Mouse (Mus musculus): ENCODE results near the gene Myom3. TPM values are rescaled to one million over a fixed set of nuclear protein-coding genes. Genes with fewer than 3 reads are reported as not detected.

Myom3 gene
- polyA plus RNA-seq, 1 experiment from 2014 or later: not detected

DNA sequence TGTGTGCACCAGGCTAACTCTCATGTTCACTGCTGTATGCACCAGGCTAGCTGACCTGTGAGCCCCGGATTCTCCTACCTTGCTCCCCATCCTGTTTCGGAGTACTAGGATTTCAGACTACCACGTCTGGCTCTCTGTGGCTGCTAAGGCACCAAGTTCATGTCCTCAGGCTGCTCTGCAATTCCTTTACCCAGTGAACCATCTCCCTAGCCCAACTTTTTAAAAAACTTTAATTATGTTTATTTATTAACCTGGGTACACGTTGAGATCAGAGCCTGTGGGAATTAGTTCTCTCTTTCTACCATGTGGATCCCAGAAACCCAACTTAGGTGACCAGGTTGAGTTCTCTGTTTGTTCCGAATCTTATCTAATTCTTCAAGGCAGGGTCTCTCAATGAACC is 27.1 kb downstream of the Myom3 start:
- Histone ChIP-seq H3K27me3 (ENCODE audit: insufficient read depth, poor library complexity, severe bottlenecking) (no peaks in the 10 kb centered on the region), H3K4me1 (replicated peaks) (peaks cover 9% of the 10 kb centered on the region; the same call in 1 of the 2 replicates), H3K4me3 (no peak overlapping the region), H3K36me3 (no peaks in the 10 kb centered on the region), H3K9me3 (no peaks in the 10 kb centered on the region), H3K27ac (no peak overlapping the region)
- DNase-seq (ENCODE audit: low spot score): no peak
- 85% methylated on average over 5 of the region's 5 CpGs for WGBS

DNA sequence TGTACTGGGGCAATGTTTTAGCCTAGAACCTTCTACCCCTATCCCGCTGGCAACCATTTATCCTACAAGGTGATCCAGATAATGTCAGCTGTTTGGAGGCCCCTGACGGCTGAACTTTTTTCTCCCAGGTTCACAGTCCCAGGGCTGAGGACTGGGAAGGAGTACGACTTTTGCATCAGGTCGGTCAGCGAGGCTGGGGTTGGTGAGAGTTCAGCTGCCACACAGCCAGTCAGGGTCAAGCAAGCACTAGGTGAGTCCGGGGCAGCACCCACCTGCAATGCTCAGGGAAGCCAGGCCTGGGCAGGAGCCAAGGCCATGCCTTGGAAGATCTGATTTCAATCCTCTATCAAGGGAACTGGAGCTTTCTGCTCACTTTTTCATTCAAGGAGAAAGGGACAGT is 27.8 kb downstream of the Myom3 start:
- WGBS: 80% methylated on average over 6 of the region's 6 CpGs
- Histone ChIP-seq H3K27me3 (ENCODE audit: insufficient read depth, poor library complexity, severe bottlenecking) (no peaks in the 10 kb centered on the region), H3K36me3 (no peaks in the 10 kb centered on the region), H3K4me3 (no peak overlapping the region), H3K4me1 (replicated peaks) (peaks cover 9% of the 10 kb centered on the region; the same call in 1 of the 2 replicates), H3K27ac (no peak overlapping the region), H3K9me3 (no peaks in the 10 kb centered on the region)
- DNase-seq (ENCODE audit: low spot score): no peak

DNA sequence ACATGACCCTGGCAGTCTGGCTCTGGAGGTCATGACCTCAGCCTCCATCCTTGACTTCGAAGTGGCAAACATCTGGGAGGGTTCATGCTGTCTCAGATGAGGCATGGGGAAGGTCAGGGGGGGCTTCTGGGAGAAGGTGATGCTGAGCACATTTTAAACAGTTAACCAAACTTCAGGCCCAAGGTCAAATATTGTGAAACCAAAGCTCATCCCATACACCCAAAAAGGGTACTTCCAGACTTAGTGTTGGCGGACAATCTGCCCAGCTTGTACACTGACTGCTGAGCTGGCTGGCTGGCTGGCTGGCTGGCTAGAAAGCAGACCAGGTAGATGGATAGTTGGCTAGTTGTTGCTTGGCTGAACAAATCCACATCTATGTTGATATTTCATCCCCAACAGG is 29.6 kb downstream of the Myom3 start:
- H3K27me3 ChIP-seq (ENCODE audit: insufficient read depth, poor library complexity, severe bottlenecking): no peaks in the 10 kb centered on the region
- H3K4me3 ChIP-seq: no peak overlapping the region
- H3K9me3 ChIP-seq: no peaks in the 10 kb centered on the region
- H3K4me1 ChIP-seq (replicated peaks): peaks cover 9% of the 10 kb centered on the region; the same call in 1 of the 2 replicates
- no peaks in the 10 kb centered on the region for H3K36me3 ChIP-seq
- no peak overlapping the region for H3K27ac ChIP-seq
- DNase-seq (ENCODE audit: low spot score): no peak
- WGBS: 71% methylated on average over 2 of the region's 2 CpGs

DNA sequence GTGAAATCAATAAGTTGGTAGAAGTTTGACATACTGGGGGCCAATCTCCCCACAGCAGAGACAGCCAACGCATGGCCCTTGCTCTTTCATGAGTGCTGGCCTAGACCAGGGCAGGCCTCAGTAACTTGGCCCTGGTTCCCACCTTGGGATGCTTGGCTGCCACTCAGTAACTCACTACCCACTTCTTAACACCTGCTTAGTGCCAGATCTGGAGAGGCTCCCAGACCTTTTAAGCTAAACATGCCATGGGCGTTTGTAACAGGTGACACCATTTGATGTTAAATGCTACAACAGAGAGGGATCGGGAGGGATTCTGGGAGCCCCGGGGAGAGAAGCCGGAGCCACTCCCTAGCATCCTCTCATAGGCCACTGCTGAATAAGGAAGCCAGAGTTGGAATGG is 33.3 kb downstream of the Myom3 start:
- no peaks in the 10 kb centered on the region for H3K27me3 ChIP-seq (ENCODE audit: insufficient read depth, poor library complexity, severe bottlenecking)
- 92% methylated on average over 5 of the region's 5 CpGs for WGBS
- H3K4me3 ChIP-seq: no peak overlapping the region
- peaks cover 15% of the 10 kb centered on the region for H3K4me1 ChIP-seq (replicated peaks)
- no peaks in the 10 kb centered on the region for H3K9me3 ChIP-seq
- no peaks in the 10 kb centered on the region for H3K36me3 ChIP-seq
- no peak overlapping the region for H3K27ac ChIP-seq
- DNase-seq (ENCODE audit: low spot score): no peak

DNA sequence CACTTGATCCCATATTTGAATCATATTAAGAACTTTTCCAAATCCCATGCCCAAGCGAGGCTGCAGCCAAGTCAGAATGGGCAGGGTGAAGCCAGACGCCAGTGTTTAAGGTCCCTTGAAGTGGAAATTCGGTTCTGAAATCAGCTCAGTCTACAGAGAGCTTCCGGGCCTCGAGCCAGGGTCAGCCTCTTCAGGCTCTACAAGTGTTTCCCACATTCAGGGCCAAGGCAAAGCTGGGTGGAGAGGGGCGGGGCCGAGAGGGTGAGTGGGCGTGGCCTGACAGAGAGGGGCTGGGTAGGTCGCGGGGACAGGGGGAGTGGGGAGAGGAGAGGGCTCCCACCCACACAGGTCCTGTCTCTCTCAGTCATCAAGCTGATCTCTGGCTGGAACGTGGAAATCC is 38.4 kb downstream of the Myom3 start:
- H3K27ac ChIP-seq: 0 out of 2 replicates have a peak overlapping the region, but pooled peaks have one; percentile 23
- H3K9me3 ChIP-seq: no peaks in the 10 kb centered on the region
- peak; percentile 10 for DNase-seq (ENCODE audit: low spot score)
- 38% methylated on average over 11 of the region's 11 CpGs for WGBS
- H3K27me3 ChIP-seq (ENCODE audit: insufficient read depth, poor library complexity, severe bottlenecking): peaks cover 3% of the 10 kb centered on the region; the same call in 1 of the 2 replicates
- H3K36me3 ChIP-seq: no peaks in the 10 kb centered on the region
- H3K4me1 ChIP-seq (replicated peaks): peaks cover 20% of the 10 kb centered on the region
- 0 out of 2 replicates have a peak overlapping the region, but pooled peaks have one; percentile 9 for H3K4me3 ChIP-seq

DNA sequence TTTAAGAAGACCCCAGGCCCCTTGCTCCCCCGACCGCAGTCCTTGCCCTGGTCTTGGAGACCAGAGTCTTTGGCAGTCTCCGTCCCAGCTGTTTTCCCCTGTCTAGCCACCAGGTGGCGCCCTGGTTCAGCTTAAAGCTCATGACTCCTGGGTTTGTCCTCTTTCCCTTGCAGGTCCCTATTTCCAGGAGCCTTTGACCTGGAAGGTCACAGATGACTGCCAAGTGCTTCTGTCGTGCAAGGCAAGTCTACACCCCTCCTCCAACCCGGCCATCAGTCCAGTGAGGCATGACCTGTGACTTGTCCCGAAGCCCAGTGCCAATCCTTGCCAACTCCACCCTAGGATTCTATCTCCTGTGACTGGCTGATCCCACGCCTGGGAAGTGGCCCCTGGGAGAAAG is 42.0 kb downstream of the Myom3 start:
- WGBS: 27% methylated on average over 8 of the region's 8 CpGs

DNA sequence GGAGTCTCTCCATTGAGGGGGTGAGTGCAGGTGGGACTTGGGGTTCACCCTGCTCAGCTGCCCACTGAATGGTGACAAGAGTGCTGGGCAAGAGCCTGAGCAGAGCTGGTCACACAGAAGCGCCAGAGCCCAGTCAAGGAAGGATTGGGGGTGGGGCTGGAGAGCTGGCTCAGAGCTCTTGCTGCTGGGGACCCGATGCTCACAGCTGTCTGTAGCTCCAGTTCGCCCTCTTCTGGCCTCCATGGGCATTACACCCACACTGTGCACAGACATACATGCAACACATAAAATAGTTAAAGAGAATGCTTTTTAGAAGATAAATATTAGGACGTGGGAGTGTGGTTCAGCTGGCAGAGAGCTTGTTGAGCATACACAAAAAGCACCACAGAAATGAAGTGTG is 43.8 kb downstream of the Myom3 start:
- Histone ChIP-seq H3K36me3 (no peaks in the 10 kb centered on the region), H3K9me3 (0 out of 2 replicates have a peak, but pooled peaks cover 3% of the 10 kb centered on the region), H3K27me3 (ENCODE audit: insufficient read depth, poor library complexity, severe bottlenecking) (peaks cover 3% of the 10 kb centered on the region; the same call in 1 of the 2 replicates), H3K4me3 (no peak overlapping the region), H3K27ac (no peak overlapping the region), H3K4me1 (replicated peaks) (peaks cover 12% of the 10 kb centered on the region)
- WGBS: 49% methylated on average over 4 of the region's 4 CpGs
- peak; percentile 16 for DNase-seq (ENCODE audit: low spot score)

More for the DNA sequence above, 42.0 kb downstream of the Myom3 start:
- H3K27ac ChIP-seq: 0 out of 2 replicates have a peak overlapping the region, but pooled peaks have one; percentile 26
- DNase-seq (ENCODE audit: low spot score): peak; percentile 91
- H3K36me3 ChIP-seq: no peaks in the 10 kb centered on the region
- peaks cover 3% of the 10 kb centered on the region; the same call in 1 of the 2 replicates for H3K27me3 ChIP-seq (ENCODE audit: insufficient read depth, poor library complexity, severe bottlenecking)
- 0 out of 2 replicates have a peak, but pooled peaks cover 3% of the 10 kb centered on the region for H3K9me3 ChIP-seq
- H3K4me1 ChIP-seq (replicated peaks): peaks cover 17% of the 10 kb centered on the region
- no peak overlapping the region for H3K4me3 ChIP-seq

DNA sequence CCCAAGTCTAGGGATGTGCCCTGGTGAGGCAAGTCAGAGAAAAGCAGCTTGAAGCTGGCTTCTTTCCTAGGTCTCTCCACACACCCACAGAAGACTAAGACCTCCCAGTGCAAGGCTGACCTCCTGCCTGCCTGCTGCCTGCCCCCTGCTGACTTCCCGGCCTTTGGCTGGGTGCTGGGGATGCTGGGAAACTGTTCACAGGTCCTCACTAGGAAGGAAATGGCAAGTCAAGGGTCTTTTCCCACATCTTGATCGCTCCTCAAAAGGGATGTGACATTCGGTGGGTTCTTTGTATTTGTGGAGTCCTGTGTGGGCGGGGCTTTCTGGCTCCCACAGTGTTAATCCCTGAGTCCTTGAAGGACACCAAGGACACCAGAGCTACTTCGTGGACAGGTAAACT is 44.7 kb downstream of the Myom3 start:
- Histone ChIP-seq H3K4me3 (no peak overlapping the region), H3K4me1 (replicated peaks) (peaks cover 8% of the 10 kb centered on the region; the same call in 1 of the 2 replicates), H3K9me3 (0 out of 2 replicates have a peak, but pooled peaks cover 3% of the 10 kb centered on the region), H3K27me3 (ENCODE audit: insufficient read depth, poor library complexity, severe bottlenecking) (peaks cover 3% of the 10 kb centered on the region; the same call in 1 of the 2 replicates), H3K36me3 (no peaks in the 10 kb centered on the region), H3K27ac (no peak overlapping the region)
- DNase-seq (ENCODE audit: low spot score): no peak
- WGBS: 85% methylated on average over 5 of the region's 5 CpGs

DNA sequence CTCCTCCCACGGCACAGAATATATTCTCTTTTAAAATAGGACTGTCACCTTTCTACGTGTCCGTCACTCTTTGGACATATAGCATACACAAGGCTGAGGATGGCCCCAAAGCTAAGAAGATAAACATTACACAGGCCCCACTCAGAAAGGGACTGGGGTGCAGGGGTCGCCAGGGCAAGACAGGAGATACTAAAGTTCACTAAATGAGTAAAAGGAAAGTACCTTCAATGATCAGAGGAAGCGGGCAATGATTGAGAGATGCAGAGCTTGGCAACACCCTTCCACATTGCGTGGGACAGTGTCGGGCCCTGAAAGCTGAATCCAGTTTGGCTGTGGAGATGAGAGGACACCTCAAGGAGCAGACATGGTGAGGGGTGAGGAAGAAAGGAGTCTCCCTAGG is 55.4 kb downstream of the Myom3 start:
- Histone ChIP-seq H3K36me3 (no peaks in the 10 kb centered on the region), H3K4me1 (replicated peaks) (peaks cover 12% of the 10 kb centered on the region), H3K27me3 (ENCODE audit: insufficient read depth, poor library complexity, severe bottlenecking) (no peaks in the 10 kb centered on the region), H3K4me3 (no peak overlapping the region), H3K9me3 (peaks cover 4% of the 10 kb centered on the region; the same call in 1 of the 2 replicates), H3K27ac (no peak overlapping the region)
- 86% methylated on average over 7 of the region's 7 CpGs for WGBS
- DNase-seq (ENCODE audit: low spot score): no peak

DNA sequence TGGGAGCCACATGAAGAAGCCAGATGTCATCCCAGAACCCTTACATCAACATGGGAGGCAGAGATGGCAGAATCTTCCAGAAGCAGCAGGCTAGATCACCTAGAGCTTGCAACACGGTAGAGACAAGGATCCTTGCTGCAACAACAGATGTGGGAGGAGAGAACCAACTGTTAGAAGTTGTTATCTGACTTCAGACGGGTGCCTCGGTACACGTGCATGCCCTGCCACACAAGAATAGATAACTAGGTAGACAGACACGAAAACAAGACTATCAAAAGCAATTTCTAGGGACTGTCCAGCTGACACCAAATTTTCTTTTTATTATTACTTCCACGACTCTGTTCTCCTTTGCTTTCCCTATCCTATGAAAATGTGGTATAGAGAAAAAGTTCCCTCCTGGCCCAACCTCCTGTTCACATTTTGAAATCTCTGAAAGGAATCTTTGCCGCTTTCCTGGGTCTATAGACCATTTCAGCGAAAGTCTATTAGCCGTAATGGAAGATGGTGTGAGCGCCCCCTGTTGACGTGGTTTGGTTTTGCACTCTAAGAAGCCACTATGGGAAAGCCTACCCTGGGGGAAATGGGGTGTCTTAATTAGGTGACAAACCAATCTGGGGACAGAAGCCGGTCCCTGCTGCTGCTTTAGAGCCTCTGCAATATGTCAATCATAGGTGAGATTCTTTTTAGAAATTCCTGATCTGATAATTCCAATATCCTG is 57.5 kb downstream of the Myom3 start:
- DNase-seq (ENCODE audit: low spot score): peak; percentile 44
- Histone ChIP-seq H3K36me3 (no peaks in the 10 kb centered on the region), H3K9me3 (peaks cover 4% of the 10 kb centered on the region; the same call in 1 of the 2 replicates), H3K27me3 (ENCODE audit: insufficient read depth, poor library complexity, severe bottlenecking) (no peaks in the 10 kb centered on the region), H3K27ac (no peak overlapping the region), H3K4me3 (no peak overlapping the region), H3K4me1 (replicated peaks) (no peaks in the 10 kb centered on the region)
- 45% methylated on average over 12 of the region's 12 CpGs for WGBS

DNA sequence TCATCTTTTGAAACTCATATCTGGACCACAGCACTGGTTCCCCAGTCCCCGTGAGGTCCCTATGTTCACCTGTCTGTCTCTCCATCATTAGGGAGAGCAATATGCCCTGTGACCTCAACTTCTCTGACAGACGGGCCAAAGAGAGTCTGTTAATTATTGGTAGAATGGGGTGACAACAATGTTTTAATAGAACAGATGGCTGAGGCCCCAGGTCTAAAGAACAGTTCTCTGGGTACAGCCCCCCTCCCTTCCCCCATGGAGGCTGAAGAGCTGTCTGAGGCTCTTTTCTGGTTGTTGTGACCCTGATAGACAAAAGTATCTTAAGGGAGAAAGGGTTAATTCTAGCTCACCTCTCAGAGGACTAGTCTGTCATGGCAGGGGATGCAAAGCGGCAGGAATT is 58.9 kb downstream of the Myom3 start:
- WGBS: 79% methylated on average over 3 of the region's 3 CpGs
- Histone ChIP-seq H3K27ac (no peak overlapping the region), H3K4me1 (replicated peaks) (no peaks in the 10 kb centered on the region), H3K9me3 (no peaks in the 10 kb centered on the region), H3K36me3 (no peaks in the 10 kb centered on the region), H3K4me3 (no peak overlapping the region), H3K27me3 (ENCODE audit: insufficient read depth, poor library complexity, severe bottlenecking) (no peaks in the 10 kb centered on the region)
- DNase-seq (ENCODE audit: low spot score): no peak

DNA sequence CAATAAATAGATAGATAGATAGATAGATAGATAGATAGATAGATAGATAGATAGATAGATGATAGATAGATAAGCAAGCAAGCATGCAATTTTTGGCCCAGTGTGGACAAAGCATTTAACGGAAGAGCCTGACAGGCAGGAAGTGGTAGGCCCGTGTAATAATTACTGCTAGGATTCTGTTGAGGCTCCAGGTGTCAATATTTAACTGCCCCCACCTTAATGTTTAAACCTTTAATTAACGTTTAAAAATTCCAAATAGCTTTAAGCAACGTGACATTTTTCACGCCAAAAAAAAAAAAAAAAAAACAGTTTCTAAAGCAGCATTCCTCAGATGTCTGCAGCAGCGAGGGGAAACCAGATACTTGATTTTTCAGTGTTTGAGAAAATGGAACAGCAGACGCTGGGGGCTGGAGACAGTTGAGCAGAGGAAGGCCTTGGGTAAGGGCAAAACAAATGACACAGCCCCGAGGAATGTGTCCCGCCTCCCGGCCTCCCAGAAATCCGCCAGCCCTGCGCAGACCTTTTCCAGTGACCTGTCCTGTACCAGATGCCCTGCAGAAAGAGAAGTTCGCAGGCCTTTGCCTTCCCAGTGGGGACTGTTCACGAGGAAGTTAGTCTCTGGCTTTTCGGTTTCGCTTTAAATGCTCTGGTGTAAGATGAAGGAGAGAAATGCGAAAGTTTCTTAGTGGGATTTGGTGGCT is 60.5 kb downstream of the Myom3 start:
- H3K4me3 ChIP-seq: no peak overlapping the region
- H3K36me3 ChIP-seq: no peaks in the 10 kb centered on the region
- no peak overlapping the region for H3K27ac ChIP-seq
- H3K9me3 ChIP-seq: no peaks in the 10 kb centered on the region
- 67% methylated on average over 17 of the region's 17 CpGs for WGBS
- DNase-seq (ENCODE audit: low spot score): peak; percentile 45
- no peaks in the 10 kb centered on the region for H3K27me3 ChIP-seq (ENCODE audit: insufficient read depth, poor library complexity, severe bottlenecking)
- H3K4me1 ChIP-seq (replicated peaks): peaks cover 4% of the 10 kb centered on the region; the same call in 1 of the 2 replicates

DNA sequence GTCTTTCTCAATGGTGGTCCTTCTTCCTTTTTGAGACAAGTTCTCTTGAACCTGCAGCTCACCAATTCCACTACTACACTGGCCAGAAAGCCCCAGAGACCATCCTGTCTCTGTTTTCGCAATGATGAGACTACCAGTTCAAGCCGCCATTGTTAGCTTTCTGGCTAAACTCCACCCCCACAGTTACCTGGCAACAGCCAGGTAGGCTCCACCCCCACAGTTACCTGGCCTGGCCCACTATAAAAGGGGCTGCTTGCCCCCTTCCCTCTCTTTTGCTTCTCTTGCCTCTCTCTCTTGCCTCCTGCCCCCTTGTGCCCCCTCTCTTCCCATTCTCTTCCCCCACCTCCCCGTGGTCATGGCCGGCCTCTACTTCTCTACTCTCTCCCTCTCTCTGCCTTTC is 62.3 kb downstream of the Myom3 start:
- WGBS: 85% methylated on average over 4 of the region's 4 CpGs
- H3K36me3 ChIP-seq: no peaks in the 10 kb centered on the region

More for the DNA sequence above, 62.3 kb downstream of the Myom3 start:
- no peaks in the 10 kb centered on the region for H3K27me3 ChIP-seq (ENCODE audit: insufficient read depth, poor library complexity, severe bottlenecking)
- peaks cover 4% of the 10 kb centered on the region; the same call in 1 of the 2 replicates for H3K4me1 ChIP-seq (replicated peaks)
- no peak overlapping the region for H3K4me3 ChIP-seq
- H3K27ac ChIP-seq: no peak overlapping the region
- DNase-seq (ENCODE audit: low spot score): no peak
- no peaks in the 10 kb centered on the region for H3K9me3 ChIP-seq

Data from hindbrain, embryonic 10.5 days (tissue).